Mouse (Mus musculus): ENCODE data around the gene Palb2.

The Palb2 gene

GRCm38 (mm10) chr7:122101014-122101746 lies 31.6 kb downstream of the Palb2 start:
- DNase-seq (ENCODE audit: low spot score in 2 of 2): peak in 1 of 2 experiments; percentile 20

- DNase-seq (ENCODE audit: low spot score in 2 of 2): peak; percentile 25 to 64
Measured at GRCm38 (mm10) chr7:122099222-122099621, 33.6 kb downstream of the Palb2 start.

GRCm38 (mm10) chr7:122098009-122098408 lies 34.8 kb downstream of the Palb2 start:
- DNase-seq (ENCODE audit: low spot score in 2 of 2): no peak

GRCm38 (mm10) chr7:122094564-122095330 lies 38.0 kb downstream of the Palb2 start:
- DNase-seq (ENCODE audit: low spot score in 2 of 2): peak in 1 of 2 experiments; percentile 25

GRCm38 (mm10) chr7:122087195-122087982 lies 45.4 kb downstream of the Palb2 start:
- DNase-seq (ENCODE audit: low spot score in 2 of 2): peak in 1 of 2 experiments; percentile 16

GRCm38 (mm10) chr7:122081071-122081470 lies 51.7 kb downstream of the Palb2 start:
- DNase-seq (ENCODE audit: low spot score in 2 of 2): no peak

- no peak for DNase-seq (ENCODE audit: low spot score in 2 of 2)
Measured at GRCm38 (mm10) chr7:122079798-122080554, 52.8 kb downstream of the Palb2 start.

GRCm38 (mm10) chr7:122074374-122074773 lies 58.4 kb downstream of the Palb2 start:
- no peak for DNase-seq (ENCODE audit: low spot score in 2 of 2)

- DNase-seq (ENCODE audit: low spot score in 2 of 2): peak; percentile 35 to 43
Measured at GRCm38 (mm10) chr7:122067517-122068381, 65.0 kb downstream of the Palb2 start.

GRCm38 (mm10) chr7:122066945-122067516 lies 65.8 kb downstream of the Palb2 start, which contains the start of the genes Ubfd1 and Ears2:
Gene Ubfd1, plus strand, starts transcription at chr7:122067175.
Gene Ears2, minus strand, starts transcription at chr7:122067263.
- DNase-seq (ENCODE audit: low spot score in 2 of 2): peak; percentile 83 to 94

- peak in 1 of 2 experiments; percentile 16 for DNase-seq (ENCODE audit: low spot score in 2 of 2)
Measured at GRCm38 (mm10) chr7:122066102-122066944, 66.5 kb downstream of the Palb2 start.

- DNase-seq (ENCODE audit: low spot score in 2 of 2): no peak
Measured at GRCm38 (mm10) chr7:122065656-122066055, 67.1 kb downstream of the Palb2 start.

Measured in spleen, postnatal 10 days (tissue).